ENCODE assay signal across 8 mouse cellular contexts in genomic region chr11:76924759-76925236, GRCm38 (mm10). TPM values are rescaled to one million over a fixed set of nuclear protein-coding genes. Genes with fewer than 3 reads are reported as not detected.
DNase-seq lines count a peak whose midpoint lies in the region; ATAC-seq and TF ChIP-seq lines count a peak whose summit lies in the region.

Gene Blmh, plus strand, starts transcription at chr11:76924809.

- H3K36me3 ChIP-seq in liver, embryonic 16.5 days (ENCODE audit: control insufficient read depth, insufficient read depth), result no peaks in the 10 kb centered on the region
- H3K36me3 ChIP-seq in stomach, embryonic 15.5 days, result no peaks in the 10 kb centered on the region

- no peak for TF ChIP-seq POLR2A in bone marrow macrophage, adult 2 months (IDR thresholded peaks at IDR 0.05; ENCODE audit: borderline replicate concordance, low read depth, low read length)

- no peak within 1 kb of the TSS for H3K9ac ChIP-seq in liver, embryonic 16.5 days (ENCODE audit: low read depth, low read length)
- no peak within 1 kb of the TSS for H3K9ac ChIP-seq in stomach, embryonic 15.5 days

- 45% methylated on average over 6 of the region's 6 CpGs for WGBS in liver, embryonic 16.5 days (ENCODE audit: insufficient replicate concordance)
- WGBS in stomach, embryonic 15.5 days, result 47% methylated on average over 6 of the region's 6 CpGs

- H3K4me3 ChIP-seq in bone marrow macrophage, adult 2 months (ENCODE audit: insufficient read depth, low read length), result no peak within 1 kb of the TSS
- no peak within 1 kb of the TSS for H3K4me3 ChIP-seq in liver, embryonic 16.5 days (ENCODE audit: low read depth, low read length)
- no peak within 1 kb of the TSS for H3K4me3 ChIP-seq in stomach, embryonic 15.5 days (replicated peaks)

- no peak for DNase-seq in frontal cortex, adult 2 months (ENCODE audit: extremely low spot score in 1 of 2, low spot score in 1 of 2)
- DNase-seq in frontal cortex, postnatal 14 days (ENCODE audit: low spot score in 2 of 2), result no peak
- DNase-seq in gastrocnemius, postnatal 4 days (ENCODE audit: low spot score in 2 of 2), result no peak
- no peak for DNase-seq in urinary bladder, postnatal 4 days (ENCODE audit: low spot score in 2 of 2)

- ATAC-seq in inflammation-experienced regulatory T-cells, adult 6 months, result no peak
- no peak for ATAC-seq in liver, embryonic 16.5 days (ENCODE audit: low read depth)
- ATAC-seq in stomach, embryonic 15.5 days (ENCODE audit: insufficient read depth, low FRiP score, low read depth), result no peak

- no peaks in the 10 kb centered on the region for H3K9me3 ChIP-seq in liver, embryonic 16.5 days (replicated peaks; ENCODE audit: control insufficient read depth, low read length)
- H3K9me3 ChIP-seq in stomach, embryonic 15.5 days, result no peaks in the 10 kb centered on the region

- H3K4me2 ChIP-seq in liver, embryonic 16.5 days (ENCODE audit: low read depth, low read length), result no peak within 1 kb of the TSS
- H3K4me2 ChIP-seq in stomach, embryonic 15.5 days, result no peak within 1 kb of the TSS

- TF ChIP-seq CTCF in bone marrow macrophage, adult 2 months (IDR thresholded peaks at IDR 0.05; ENCODE audit: low read depth, low read length), result no peak

- peak within 1 kb of the TSS; percentile 36 for H3K27ac ChIP-seq in bone marrow macrophage, adult 2 months (ENCODE audit: insufficient read depth, low read depth, low read length)
- no peak within 1 kb of the TSS for H3K27ac ChIP-seq in liver, embryonic 16.5 days (ENCODE audit: low read length)
- no peak within 1 kb of the TSS for H3K27ac ChIP-seq in stomach, embryonic 15.5 days

- H3K4me1 ChIP-seq in bone marrow macrophage, adult 2 months (ENCODE audit: control insufficient read depth, insufficient read depth, low read length), result peaks cover 18% of the 10 kb centered on the region
- H3K4me1 ChIP-seq in liver, embryonic 16.5 days (ENCODE audit: control insufficient read depth, low read depth, low read length), result no peaks in the 10 kb centered on the region
- 0 out of 2 replicates have a peak, but pooled peaks cover 2% of the 10 kb centered on the region for H3K4me1 ChIP-seq in stomach, embryonic 15.5 days

- H3K27me3 ChIP-seq in liver, embryonic 16.5 days (ENCODE audit: control insufficient read depth, insufficient read depth, low read depth, low read length), result no peaks in the 10 kb centered on the region; the same call in 1 of the 2 replicates
- no peaks in the 10 kb centered on the region for H3K27me3 ChIP-seq in stomach, embryonic 15.5 days (replicated peaks)

RNA-seq across cellular contexts. Expression of gene Blmh, which starts in this region (rescaled TPM):
- polyA plus RNA-seq in frontal cortex, adult 2 months (2012; rRNA removed), result 39.8 and 41.7 TPM in 2 replicates
- polyA plus RNA-seq in bone marrow macrophage, adult 2 months (2012; ENCODE audit: insufficient read depth, insufficient read length, missing spikeins), result 44.1 and 52.0 TPM in 2 replicates
- total RNA-seq in gastrocnemius, postnatal 4 days (2021), result 10 to 100 TPM; 70.3 to 70.9 TPM
- 100 to 1,000 TPM in 1 of 3 experiments, 10 to 100 TPM in 2; 83.8 to 135 (median 88.1) TPM for polyA plus RNA-seq in inflammation-experienced regulatory T-cells, adult 6 months (2017; shearing (Covaris generic))
- polyA plus RNA-seq in liver, embryonic 16.5 days (2015; fragmentation: Nextera tagmentation; extraction: Ambion mirVana), result 37.5 and 41.1 TPM in 2 replicates
- polyA plus RNA-seq in stomach, embryonic 15.5 days (2015; fragmentation: Nextera tagmentation; extraction: Ambion mirVana), result 138 and 140 TPM in 2 replicates
